Mouse (Mus musculus) kidney, adult 2 months (tissue): ENCODE results near the gene Brd4.

Experiments
- CTCF ChIP-seq: fragments of 200-500 bp; conservative IDR thresholded peaks from 2 replicates; pipeline ENCODE4 v1.5.1; 2011; ENCODE audit warnings: low read depth, mild to moderate bottlenecking, control low read depth, low read length, moderate library complexity, mixed read lengths; ENCODE audit not compliant: insufficient read depth, insufficient read length
- POLR2A ChIP-seq: fragments of 200-500 bp; IDR thresholded peaks from one replicate; pipeline ENCODE4 v1.6.1; 2011; ENCODE audit warnings: low read depth, low read length, control low read depth

DNA sequence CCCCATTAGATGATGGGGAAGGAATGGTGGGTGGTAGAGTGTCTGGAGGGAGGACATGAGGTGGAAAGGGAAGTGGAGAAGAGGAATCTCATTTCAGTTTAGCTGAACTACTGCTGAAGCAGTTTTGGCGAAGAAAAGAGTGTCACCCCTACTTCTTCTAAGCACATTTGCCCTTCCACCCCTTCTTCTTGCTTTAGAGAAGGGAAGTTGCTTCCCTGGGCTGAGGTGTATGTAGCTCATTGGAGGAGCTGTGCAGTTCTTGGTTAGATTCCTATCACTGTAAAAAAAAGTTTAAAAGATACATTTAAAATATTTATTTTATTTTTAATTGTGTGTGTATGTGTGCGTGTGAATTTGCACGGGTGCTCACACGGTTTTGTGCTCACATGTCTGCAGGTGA is 107.6 kb downstream of the Brd4 start:
- TF ChIP-seq POLR2A (no peak), CTCF (no peak)
